Mouse (Mus musculus) heart, postnatal 4 days (tissue): Measurements from ENCODE around the gene Spaca7. TPM values are rescaled to one million over a fixed set of nuclear protein-coding genes. Genes with fewer than 3 reads are reported as not detected.
"Not testable (repeated sequence)": the region's sequence is repeated elsewhere in the genome, so short reads cannot be mapped to it uniquely, and the experiment has no call there.

ENCODE experiments used
- DNase-seq: peaks from one replicate; pipeline ENCODE4 v3.0.0; 2021
- total RNA-seq, 2 experiments: library from RNA; stranded (reverse); gene quantifications; 2 replicates each; pipeline ENCODE4 v1.2.3; 2021

Gene Spaca7
- not detected for total RNA-seq

- DNase-seq = no peak
These were observed at the start of gene Spaca7 for GRCm38 (mm10) chr8:12572814-12573534. Spaca7 (plus strand) TSS chr8:12573029.

- DNase-seq = no peak
These were observed 48.5 kb upstream of the Spaca7 start for GRCm38 (mm10) chr8:12524279-12524678.

- no peak for DNase-seq
These were observed 44.2 kb upstream of the Spaca7 start for GRCm38 (mm10) chr8:12528659-12529058.

DNA sequence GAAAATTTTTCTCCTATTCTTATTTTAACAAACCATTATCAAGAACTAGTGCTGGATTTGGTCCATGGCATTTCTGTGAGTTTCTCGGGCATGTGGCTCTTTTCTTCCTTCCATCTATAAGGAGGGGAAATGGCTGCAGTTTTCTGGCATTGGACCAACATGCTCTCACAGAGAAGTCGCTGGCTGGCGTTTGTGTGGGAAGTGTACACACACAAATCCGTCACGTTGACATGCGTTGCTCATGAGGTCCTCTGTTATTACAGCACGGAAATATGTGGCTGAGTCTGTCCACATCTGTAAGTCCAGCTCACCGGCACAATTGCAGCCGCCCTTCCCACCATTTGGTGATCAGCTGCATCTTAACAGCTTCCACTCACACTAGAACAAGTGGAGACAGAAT, 37.2 kb upstream of the Spaca7 start:
- DNase-seq = peak; percentile 9

DNA sequence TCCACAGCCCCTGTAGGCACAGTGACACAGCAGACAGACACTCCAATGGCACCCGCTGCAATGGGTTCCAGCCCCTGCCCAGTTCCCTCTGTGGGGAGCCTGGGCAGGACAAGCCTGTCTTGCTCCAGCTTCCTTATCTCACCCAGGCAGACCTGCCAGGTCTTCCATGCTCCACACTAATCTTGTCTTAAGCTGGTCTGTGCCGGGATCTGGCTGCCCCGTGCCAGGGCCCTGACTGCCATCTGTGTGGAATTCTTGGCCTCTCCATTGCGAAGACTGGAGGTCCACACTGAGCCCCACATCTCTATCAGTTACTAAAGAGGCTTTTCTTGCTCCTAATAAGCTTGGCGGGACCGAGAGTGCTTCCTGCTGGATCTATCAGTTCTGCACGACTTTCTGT, 36.5 kb upstream of the Spaca7 start:
- DNase-seq = no peak

GRCm38 (mm10) chr8:12545236-12545635, 27.6 kb upstream of the Spaca7 start:
- no peak for DNase-seq

- DNase-seq = no peak
These were observed 27.2 kb upstream of the Spaca7 start for GRCm38 (mm10) chr8:12545671-12546070.

GRCm38 (mm10) chr8:12547466-12548220, 25.2 kb upstream of the Spaca7 start:
- no peak for DNase-seq

DNA sequence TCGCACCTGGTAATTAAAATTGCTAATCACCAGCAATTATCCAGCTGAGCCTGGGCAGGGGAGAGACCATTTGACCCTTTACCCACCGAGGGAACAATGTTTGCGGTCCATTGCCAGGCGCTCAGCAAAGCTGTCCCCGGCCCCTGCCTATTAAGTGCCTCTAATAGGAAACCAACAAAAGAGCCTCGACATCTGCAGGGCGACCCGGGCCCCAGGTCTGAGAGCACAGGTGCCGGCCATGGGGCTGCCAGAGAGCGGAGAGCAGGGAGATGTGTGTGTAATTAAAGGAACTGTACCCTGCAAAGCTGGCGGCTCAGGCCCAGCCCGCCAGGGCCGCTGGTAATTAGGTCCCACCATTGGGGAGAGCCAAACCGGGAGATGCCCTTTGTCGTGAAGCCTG, 24.6 kb upstream of the Spaca7 start:
- no peak for DNase-seq

DNA sequence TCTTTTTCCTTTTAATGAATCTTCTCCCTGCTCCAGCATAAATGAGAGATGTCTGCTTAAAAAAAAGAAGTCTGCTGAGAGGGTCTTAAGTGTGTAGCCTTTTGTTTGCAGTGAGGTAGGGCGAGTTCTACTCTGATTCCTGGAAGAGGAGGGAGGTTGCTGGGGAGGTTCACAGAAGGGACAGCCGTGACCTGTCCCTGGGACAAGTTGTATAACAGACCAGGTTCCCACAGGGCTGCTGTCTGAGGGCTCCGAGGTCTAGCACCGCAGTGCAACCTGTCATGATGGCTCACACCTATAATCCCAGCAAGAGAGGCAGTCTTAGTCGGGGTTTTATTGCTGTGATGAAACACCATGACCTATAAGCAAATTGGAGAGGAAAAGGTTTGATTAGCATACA, 24.1 kb upstream of the Spaca7 start:
- DNase-seq = no peak

- DNase-seq = no peak
These were observed 17.2 kb upstream of the Spaca7 start for GRCm38 (mm10) chr8:12555515-12556145.

GRCm38 (mm10) chr8:12558786-12559185, 14.0 kb upstream of the Spaca7 start:
- no peak for DNase-seq

DNA sequence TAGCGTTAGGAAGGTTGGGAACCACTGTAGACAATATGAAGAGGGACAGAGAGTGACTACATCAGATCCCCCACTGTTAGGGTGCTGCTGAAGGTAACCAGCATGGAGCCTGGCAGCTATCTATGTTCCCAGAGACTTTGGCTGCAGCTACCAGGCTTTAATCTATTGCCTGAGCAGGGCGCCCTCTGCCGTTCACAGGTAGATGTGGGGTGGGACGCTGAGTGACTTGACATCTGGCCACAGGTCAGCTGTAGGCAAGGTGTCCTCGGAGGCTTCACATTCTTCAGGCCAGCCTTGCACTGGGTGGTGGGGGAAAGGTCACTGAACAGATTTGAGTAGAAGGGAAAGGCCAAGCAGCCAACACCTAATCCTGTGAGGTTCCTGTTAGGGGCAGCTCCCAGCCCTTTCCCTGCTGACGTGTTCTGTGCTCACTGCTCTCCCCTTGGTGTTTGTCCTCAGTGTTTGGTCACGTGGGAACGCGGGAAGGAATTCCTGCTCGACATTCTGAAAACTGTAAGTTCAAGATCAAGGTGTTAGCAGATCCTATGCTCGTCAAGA, 11.3 kb upstream of the Spaca7 start:
- DNase-seq = peak; percentile 78

- DNase-seq = peak; percentile 52
These were observed 8.5 kb upstream of the Spaca7 start for GRCm38 (mm10) chr8:12564307-12564706.

- DNase-seq = no peak
These were observed 7.3 kb upstream of the Spaca7 start for GRCm38 (mm10) chr8:12565488-12565887.

GRCm38 (mm10) chr8:12566509-12566908, 6.3 kb upstream of the Spaca7 start:
- DNase-seq = no peak

DNA sequence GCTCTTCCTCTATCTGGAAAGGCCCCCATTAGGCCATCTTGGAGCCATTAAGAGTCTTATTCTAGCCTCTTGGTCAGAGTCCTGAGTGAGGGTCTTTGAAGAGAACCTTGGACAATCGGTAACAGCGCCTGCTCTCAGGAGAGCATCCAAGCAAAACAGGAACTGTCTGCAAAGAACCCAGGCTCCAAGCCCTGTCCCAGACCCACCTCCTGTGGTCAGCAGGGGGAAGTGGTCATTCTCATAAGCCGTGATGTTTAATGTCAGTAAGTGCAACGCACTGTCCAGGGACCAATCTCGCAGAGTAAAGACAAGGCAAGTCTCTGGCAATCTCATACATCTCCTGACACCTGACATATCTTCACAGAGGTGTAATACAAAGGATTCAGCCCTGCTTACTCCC, 3.2 kb downstream of the Spaca7 start:
- no peak for DNase-seq

DNA sequence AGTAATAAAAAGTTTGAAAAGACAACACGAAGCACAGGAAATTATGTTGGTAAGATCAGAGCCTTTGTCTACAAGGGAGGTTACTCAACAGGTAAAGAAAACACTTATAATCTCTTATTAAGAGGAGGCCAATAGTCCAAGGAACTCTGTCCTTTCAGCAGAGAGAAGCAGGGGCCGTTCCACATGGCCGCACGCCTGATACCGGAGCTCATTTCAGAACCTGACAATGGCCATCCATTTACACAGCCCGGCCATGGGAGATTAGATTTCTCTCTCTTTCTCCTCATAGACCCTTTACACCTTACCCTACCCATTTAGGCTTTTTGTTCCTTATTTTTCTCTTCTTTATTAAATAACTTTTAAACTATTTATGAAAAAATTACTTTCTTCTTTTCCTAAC, 3.9 kb downstream of the Spaca7 start:
- DNase-seq = no peak

GRCm38 (mm10) chr8:12579339-12579999, 6.6 kb downstream of the Spaca7 start:
- not testable (repeated sequence) for DNase-seq

DNA sequence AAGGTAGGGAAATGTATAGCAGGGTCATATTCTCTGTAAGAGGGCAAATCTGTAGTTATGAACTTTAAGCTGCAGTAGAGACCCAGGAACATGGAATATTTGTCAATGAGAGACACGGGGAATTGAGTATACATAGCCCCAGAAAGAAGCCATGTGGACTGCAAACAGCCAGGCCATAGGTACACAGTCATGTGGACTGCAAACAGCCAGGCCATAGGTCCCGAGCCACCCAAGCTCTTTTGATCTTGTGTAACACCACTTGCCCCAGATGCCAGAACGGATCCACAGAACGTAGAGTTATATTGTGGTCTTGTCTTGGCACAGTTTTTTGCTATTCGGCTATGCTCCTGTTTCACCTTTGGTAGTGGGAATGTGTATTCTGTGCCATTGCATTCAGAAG, 11.0 kb downstream of the Spaca7 start:
- DNase-seq = no peak

DNA sequence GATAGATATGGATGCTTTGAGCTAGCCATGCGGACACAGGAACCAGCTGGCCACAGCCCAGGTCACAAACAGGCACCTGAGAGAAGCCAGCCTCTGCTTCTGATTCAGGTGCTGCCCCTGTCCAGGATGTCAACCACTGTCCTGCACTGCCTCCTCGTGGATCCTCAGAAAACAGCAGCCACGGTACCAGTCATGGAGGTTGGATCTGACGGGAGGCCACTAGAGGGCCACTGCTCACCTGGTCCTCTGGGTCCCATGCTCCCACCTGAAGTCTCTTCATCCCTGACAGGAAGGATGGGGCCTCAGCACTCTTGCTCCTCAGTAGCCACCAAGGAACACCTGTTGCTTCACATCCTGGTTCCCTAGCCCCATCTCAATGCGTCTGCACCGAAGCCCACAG, 34.4 kb downstream of the Spaca7 start:
- peak; percentile 86 for DNase-seq

- DNase-seq = no peak
These were observed 36.0 kb downstream of the Spaca7 start for GRCm38 (mm10) chr8:12608810-12609209.
